Mouse (Mus musculus) midbrain, embryonic 13.5 days (tissue): ENCODE data around the gene Mcoln2. TPM values are rescaled to one million over a fixed set of nuclear protein-coding genes. Genes with fewer than 3 reads are reported as not detected.
A peak's percentile ranks its signal among the peaks of the same experiment; 100 is the strongest.

ENCODE experiments used
- ATAC-seq: fragments of 200-750 bp; cut with Nextera tagmentation; 2 replicates; pipeline ENCODE4 v1.8.0; 2017; ENCODE audit warnings: mild to moderate bottlenecking, moderate TSS enrichment, moderate library complexity
- H3K27ac ChIP-seq: fragments of 300-500 bp; sonication (generic); 2 replicates; pipeline ENCODE4 v1.5.1; 2015; ENCODE audit warnings: inconsistent platforms, mild to moderate bottlenecking, moderate library complexity
- H3K27me3 ChIP-seq: fragments of 300-500 bp; sonication (generic); 2 replicates; pipeline ENCODE4 v1.6.1; 2015; ENCODE audit warnings: mild to moderate bottlenecking, inconsistent platforms
- H3K36me3 ChIP-seq: fragments of 300-500 bp; sonication (generic); 2 replicates; pipeline ENCODE4 v1.6.1; 2015; ENCODE audit warnings: mild to moderate bottlenecking, inconsistent platforms
- H3K4me1 ChIP-seq: fragments of 300-500 bp; sonication (generic); replicated peaks from 2 replicates; pipeline ENCODE4 v1.6.1; 2015; ENCODE audit warnings: inconsistent platforms
- H3K4me2 ChIP-seq: fragments of 300-500 bp; sonication (generic); replicated peaks from 2 replicates; pipeline ENCODE4 v1.6.1; 2015; ENCODE audit warnings: moderate library complexity, mild to moderate bottlenecking, inconsistent platforms
- H3K4me3 ChIP-seq: fragments of 300-500 bp; sonication (generic); replicated peaks from 2 replicates; pipeline ENCODE4 v1.5.1; 2015; ENCODE audit warnings: mild to moderate bottlenecking, inconsistent platforms
- H3K9ac ChIP-seq: fragments of 300-500 bp; sonication (generic); replicated peaks from 2 replicates; pipeline ENCODE4 v1.6.1; 2015; ENCODE audit warnings: mild to moderate bottlenecking, inconsistent platforms
- H3K9me3 ChIP-seq: fragments of 300-500 bp; sonication (generic); 2 replicates; pipeline ENCODE4 v1.6.1; 2016; ENCODE audit warnings: mild to moderate bottlenecking, inconsistent platforms
- WGBS: fragments of 180-500 bp; shearing (Covaris S2); methylation state at CpG from one replicate; pipeline ENCODE4 v1.1.7; 2015; 5-methylcytosine and 5-hydroxymethylcytosine counted together
- polyA plus RNA-seq: library from polyadenylated mRNA; unstranded; fragments of >200 nt; fragmentation: Nextera tagmentation; extraction: Ambion mirVana; gene quantifications from 2 replicates; pipeline ENCODE4 v1.2.1, GENCODE M21; 2015

The Mcoln2 gene
- polyA plus RNA-seq, 1 experiment from 2014 or later, result 0.35 TPM

DNA sequence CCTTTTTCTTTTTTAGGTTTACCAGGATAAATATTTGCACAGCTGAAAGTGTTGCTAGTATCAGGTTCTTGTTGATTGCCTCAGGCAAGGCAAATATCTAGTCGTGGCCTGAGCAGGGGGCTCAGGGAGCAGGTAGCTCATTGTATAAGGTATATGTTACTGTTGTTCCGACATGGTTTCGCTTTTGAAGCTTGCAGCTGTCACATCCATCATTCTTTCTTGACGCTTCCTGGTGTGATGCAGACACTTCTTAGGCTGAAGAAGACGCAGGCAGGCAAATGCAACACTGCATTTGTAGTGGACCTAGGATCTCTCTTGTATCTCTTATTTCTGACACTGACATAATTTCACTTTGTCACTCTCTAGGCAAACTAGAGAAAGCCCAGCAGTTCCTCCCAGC lies 63.7 kb downstream of the Mcoln2 start:
- Histone ChIP-seq H3K4me2 (no peak overlapping the region), H3K9me3 (no peaks in the 10 kb centered on the region), H3K9ac (no peak overlapping the region), H3K27me3 (no peaks in the 10 kb centered on the region), H3K4me1 (no peaks in the 10 kb centered on the region), H3K4me3 (no peak overlapping the region), H3K36me3 (no peaks in the 10 kb centered on the region), H3K27ac (no peak overlapping the region)
- 84% methylated on average over 5 of the region's 5 CpGs for WGBS
- ATAC-seq, result no peak

DNA sequence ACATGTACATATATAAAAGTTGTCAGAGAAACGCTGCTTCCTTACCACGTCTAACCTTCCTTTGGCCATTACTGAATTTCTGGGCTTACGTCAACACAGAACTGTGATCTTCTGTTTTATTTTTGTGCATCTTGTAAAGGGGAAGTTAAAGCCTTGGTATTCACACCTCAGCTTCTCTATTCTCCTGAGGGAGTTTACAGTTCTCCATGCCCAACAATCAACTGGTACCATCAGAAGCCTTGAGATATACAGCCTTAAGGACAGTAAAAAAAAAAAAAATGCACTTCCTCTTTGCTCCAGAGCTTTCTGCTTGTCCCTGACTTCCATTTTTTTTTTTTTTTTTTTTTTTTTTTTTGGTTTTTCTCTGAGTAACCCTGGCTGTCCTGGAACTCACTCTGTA lies 66.9 kb downstream of the Mcoln2 start:
- Histone ChIP-seq H3K4me3 (no peak overlapping the region), H3K36me3 (no peaks in the 10 kb centered on the region), H3K9ac (no peak overlapping the region), H3K27ac (no peak overlapping the region), H3K4me2 (no peak overlapping the region), H3K27me3 (peaks cover 26% of the 10 kb centered on the region), H3K9me3 (no peaks in the 10 kb centered on the region), H3K4me1 (peaks cover 11% of the 10 kb centered on the region)
- 94% methylated on average over 3 of the region's 3 CpGs for WGBS
- ATAC-seq, result no peak

DNA sequence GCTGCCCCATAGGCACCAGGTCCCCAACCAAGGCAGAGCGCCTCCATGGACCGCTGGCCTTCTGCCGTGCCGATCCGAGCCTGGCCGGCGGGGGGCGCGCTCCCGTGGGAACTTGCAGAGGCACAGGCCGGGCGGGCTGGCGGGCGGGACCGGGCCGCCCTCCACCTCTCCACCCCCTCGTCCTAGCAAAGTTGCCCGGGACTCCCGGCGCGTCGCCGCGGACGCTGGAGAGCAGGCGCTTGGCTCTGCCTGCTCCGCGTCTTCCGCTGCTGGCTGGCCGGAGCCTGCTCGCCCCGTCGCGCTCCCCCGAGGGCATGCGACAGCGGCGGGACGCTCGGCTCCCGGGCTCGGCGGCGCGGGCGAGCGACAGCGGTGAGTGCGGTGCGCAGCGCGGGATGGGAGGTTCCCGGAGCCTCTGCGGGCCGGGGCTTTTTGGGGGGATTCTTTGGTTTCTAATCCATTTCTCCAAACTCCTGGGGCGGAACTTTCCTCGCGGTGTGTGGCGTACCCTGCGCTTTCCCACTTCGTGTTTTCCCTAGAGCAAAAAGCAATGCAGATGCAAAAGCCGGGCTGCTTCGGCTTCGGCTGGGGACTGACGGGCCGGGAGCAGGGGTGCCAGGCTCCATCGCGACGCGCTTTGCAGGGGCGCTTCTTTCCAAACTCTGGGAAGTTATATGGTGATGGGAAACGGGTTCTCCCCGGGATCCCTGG lies 71.3 kb downstream of the Mcoln2 start, which contains the start of gene Lpar3:
Lpar3 (plus strand) TSS at position 188 of the 711 bp plus-strand sequence.
- peak within 1 kb of the TSS; percentile 48 for H3K4me3 ChIP-seq
- H3K9me3 ChIP-seq, result no peaks in the 10 kb centered on the region
- peaks cover 11% of the 10 kb centered on the region for H3K4me1 ChIP-seq
- H3K9ac ChIP-seq, result peak within 1 kb of the TSS; percentile 55
- no peak within 1 kb of the TSS for H3K27ac ChIP-seq
- ATAC-seq, result peak; percentile 89
- no peaks in the 10 kb centered on the region for H3K36me3 ChIP-seq
- H3K4me2 ChIP-seq, result peak within 1 kb of the TSS; percentile 83
- WGBS, result under 1% methylated on average over 72 of the region's 73 CpGs
- H3K27me3 ChIP-seq, result peaks cover 55% of the 10 kb centered on the region

DNA sequence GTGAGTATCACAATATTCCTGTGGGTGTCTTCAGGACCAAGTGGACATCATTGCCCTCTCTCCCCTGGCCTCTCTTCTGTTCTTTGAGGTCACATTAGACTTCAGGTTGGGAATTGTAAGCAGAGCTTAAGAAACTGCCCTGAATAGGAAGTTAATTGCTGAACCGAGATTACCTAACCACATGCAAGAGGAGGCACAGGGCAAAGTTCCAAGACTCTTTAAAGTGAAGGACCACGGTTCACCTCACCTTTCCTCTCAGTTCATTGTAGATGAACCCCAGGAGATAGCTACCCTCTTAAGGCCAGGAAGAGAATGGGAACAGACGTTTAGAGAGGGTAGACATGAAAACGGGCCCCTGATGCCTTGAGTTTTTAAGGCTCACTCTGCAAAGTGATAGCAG lies 74.6 kb downstream of the Mcoln2 start:
- H3K4me1 ChIP-seq, result peaks cover 17% of the 10 kb centered on the region
- H3K36me3 ChIP-seq, result no peaks in the 10 kb centered on the region
- peaks cover 52% of the 10 kb centered on the region for H3K27me3 ChIP-seq
- H3K4me2 ChIP-seq, result no peak overlapping the region
- H3K27ac ChIP-seq, result no peak overlapping the region
- no peak overlapping the region for H3K9ac ChIP-seq
- H3K4me3 ChIP-seq, result no peak overlapping the region
- WGBS, result 74% methylated on average over 4 of the region's 4 CpGs
- H3K9me3 ChIP-seq, result no peaks in the 10 kb centered on the region
- ATAC-seq, result no peak

DNA sequence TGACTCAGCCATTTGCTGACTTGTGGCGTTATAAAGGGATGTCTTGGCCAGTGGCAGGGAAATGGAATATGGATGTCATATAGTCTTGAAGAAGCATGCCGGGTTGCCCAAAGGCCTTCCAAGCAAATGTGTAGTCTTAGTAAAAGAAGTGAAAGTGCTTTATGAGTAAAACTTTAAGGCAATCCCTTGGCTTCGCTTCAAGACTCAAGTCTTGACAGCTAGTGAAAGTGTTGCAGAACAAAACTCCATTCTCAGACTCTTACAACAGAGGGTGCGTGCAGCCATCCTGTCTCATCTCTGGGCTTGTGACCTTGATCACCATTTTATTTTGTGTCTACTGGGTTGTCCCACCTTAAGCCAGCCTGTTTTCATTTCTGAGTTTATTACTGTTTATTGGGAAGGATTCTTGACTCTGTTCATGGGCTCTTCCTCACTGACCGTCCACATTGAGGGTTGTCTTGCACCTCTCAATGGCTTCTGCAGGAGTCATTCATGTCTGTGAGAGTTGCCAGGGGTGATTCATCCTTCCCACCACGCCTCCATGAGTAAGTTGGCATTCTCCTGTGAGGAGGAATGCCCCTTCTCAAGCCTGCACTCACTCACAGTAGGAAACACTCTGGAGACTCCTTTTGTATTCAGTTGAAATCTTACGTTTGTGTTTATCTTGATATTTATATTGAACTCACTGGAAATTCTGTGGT lies 75.6 kb downstream of the Mcoln2 start:
- ATAC-seq, result no peak
- peaks cover 51% of the 10 kb centered on the region for H3K27me3 ChIP-seq
- H3K4me3 ChIP-seq, result no peak overlapping the region
- no peak overlapping the region for H3K27ac ChIP-seq
- no peaks in the 10 kb centered on the region for H3K9me3 ChIP-seq
- 84% methylated on average over 7 of the region's 7 CpGs for WGBS
- peaks cover 17% of the 10 kb centered on the region for H3K4me1 ChIP-seq
- no peak overlapping the region for H3K4me2 ChIP-seq
- no peak overlapping the region for H3K9ac ChIP-seq
- no peaks in the 10 kb centered on the region for H3K36me3 ChIP-seq

DNA sequence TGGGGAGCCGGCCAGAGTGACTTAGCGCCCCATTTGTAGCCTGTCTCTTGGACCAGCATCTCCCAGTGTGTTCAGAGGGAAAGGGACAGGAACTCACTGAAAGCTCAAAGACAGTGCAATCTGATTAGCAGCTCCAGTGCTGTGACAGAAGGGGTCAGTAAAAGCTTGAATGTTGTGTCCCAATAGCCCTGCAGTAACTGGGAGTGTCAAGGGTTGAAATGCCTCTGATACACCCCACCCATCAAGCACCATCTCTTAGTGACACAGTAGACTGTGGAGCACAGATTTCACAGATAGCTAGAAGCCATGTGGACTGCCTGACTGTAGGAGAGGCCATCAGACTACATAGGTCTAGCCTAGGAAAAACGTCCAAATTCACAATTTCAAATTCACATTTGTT lies 77.8 kb downstream of the Mcoln2 start:
- no peak for ATAC-seq
- H3K4me2 ChIP-seq, result no peak overlapping the region
- 73% methylated on average over 3 of the region's 3 CpGs for WGBS
- no peak overlapping the region for H3K4me3 ChIP-seq
- no peak overlapping the region for H3K9ac ChIP-seq
- no peak overlapping the region for H3K27ac ChIP-seq
- H3K9me3 ChIP-seq, result no peaks in the 10 kb centered on the region
- H3K36me3 ChIP-seq, result no peaks in the 10 kb centered on the region
- H3K27me3 ChIP-seq, result peaks cover 29% of the 10 kb centered on the region
- peaks cover 5% of the 10 kb centered on the region; the same call in 1 of the 2 replicates for H3K4me1 ChIP-seq

DNA sequence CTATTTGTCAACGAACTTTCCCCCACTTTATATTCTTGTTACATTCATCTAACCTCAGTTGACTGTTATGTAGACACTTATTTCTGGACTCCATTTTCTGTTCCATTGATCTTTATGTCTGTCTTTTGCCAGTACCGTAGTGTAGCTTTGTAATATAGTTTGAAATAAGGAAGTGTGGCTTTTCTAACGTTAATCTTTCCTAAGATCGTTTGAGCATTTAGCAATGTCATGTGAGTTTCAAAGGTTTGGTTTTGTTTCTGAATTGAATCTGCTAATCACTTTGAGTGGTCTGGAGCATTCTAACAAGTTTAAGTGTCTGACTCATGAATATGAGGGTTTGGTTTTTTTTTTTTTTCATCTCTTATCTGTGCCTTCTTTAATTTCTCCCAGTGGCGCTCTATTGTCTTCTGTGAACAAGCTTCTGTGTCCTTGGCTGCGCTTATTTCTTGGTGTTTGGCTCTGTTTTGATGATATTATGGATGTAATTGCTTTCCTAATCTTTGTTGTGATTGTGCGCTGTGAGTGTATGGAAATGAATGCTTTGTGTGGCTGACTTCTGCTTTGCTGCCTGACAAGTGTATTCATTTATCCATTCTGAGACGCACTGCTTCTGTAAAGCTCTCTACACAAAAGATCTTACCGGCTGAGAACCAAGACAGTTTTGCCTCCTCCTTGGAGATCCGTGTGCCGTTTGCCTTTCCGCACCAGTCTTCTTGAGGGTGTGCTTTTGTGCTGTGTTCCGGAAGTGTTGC lies 79.1 kb downstream of the Mcoln2 start:
- H3K9me3 ChIP-seq, result no peaks in the 10 kb centered on the region
- peaks cover 16% of the 10 kb centered on the region; the same call in 1 of the 2 replicates for H3K27me3 ChIP-seq
- H3K27ac ChIP-seq, result no peak overlapping the region
- peaks cover 5% of the 10 kb centered on the region; the same call in 1 of the 2 replicates for H3K4me1 ChIP-seq
- H3K9ac ChIP-seq, result no peak overlapping the region
- no peak overlapping the region for H3K4me3 ChIP-seq
- WGBS, result 45% methylated on average over 13 of the region's 13 CpGs
- ATAC-seq, result no peak
- H3K36me3 ChIP-seq, result no peaks in the 10 kb centered on the region
- no peak overlapping the region for H3K4me2 ChIP-seq

DNA sequence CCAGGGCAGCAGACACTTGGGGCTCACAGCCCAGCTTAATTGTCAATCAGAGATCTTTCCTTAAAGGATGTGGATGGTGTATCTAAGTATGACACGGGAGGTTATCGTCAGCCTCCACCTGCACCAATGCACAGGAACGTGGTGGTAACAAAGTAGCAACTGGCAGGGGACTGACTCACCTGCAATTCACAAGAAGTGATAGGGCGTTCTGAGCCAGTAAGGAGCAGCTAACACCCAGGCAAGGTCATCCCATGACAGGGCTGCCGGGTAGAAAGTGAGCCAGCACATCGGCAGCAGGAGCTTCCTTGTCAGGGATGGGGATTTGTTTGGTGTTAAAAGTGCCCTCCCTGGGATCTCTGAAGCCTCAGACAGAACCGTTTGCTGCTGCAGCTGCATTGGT lies 83.1 kb downstream of the Mcoln2 start:
- Histone ChIP-seq H3K4me3 (no peak overlapping the region), H3K4me1 (peaks cover 5% of the 10 kb centered on the region; the same call in 1 of the 2 replicates), H3K9ac (no peak overlapping the region), H3K9me3 (no peaks in the 10 kb centered on the region), H3K27ac (no peak overlapping the region), H3K27me3 (peaks cover 8% of the 10 kb centered on the region; the same call in 1 of the 2 replicates), H3K4me2 (no peak overlapping the region), H3K36me3 (no peaks in the 10 kb centered on the region)
- 77% methylated on average over 7 of the region's 7 CpGs for WGBS
- no peak for ATAC-seq

DNA sequence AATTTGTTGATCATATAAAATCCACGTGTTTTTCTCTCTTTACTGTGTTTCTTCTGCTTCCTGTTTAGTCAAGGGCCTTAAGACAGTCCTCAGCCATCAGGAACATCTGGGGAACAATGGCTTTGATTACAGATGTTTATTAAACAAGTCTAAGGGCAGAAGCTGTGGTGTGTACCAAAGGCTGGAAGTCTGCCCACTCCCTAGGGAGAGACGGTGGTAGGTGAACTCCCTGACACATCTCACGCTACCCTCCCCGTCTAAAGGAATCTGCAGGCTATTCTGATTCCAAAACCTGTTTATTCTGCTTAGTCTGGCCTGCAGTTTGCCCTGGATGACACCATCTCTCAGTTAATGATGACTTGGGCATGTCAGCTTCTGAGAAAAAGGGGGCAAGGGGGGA lies 84.1 kb downstream of the Mcoln2 start:
- Histone ChIP-seq H3K36me3 (no peaks in the 10 kb centered on the region), H3K9me3 (no peaks in the 10 kb centered on the region), H3K4me2 (no peak overlapping the region), H3K4me1 (peaks cover 5% of the 10 kb centered on the region; the same call in 1 of the 2 replicates), H3K4me3 (no peak overlapping the region), H3K27ac (no peak overlapping the region), H3K27me3 (peaks cover 8% of the 10 kb centered on the region; the same call in 1 of the 2 replicates), H3K9ac (no peak overlapping the region)
- 73% methylated on average over 4 of the region's 4 CpGs for whole genome bisulfite sequencing
- ATAC-seq, result no peak

DNA sequence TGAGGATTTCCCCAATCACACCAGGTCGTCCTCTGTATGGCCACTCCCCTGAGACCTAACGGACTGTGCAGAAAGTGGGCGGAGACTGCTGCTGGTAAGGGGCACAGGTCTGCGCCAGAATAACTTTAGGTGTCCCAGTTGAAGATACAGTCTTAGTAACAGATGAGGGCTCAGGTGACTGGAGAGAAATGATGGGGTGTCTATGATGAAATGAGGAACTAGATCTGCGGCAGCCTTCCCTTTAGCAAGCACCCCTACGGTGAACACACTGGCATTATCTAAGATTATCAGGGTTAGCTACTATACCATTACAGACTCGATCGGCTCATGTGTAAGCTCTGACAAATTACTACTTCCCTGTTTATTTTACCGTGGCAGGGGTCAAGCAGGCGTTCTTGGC lies 84.9 kb downstream of the Mcoln2 start:
- ATAC-seq, result no peak
- H3K4me3 ChIP-seq, result no peak overlapping the region
- WGBS, result 79% methylated on average over 10 of the region's 10 CpGs

DNA sequence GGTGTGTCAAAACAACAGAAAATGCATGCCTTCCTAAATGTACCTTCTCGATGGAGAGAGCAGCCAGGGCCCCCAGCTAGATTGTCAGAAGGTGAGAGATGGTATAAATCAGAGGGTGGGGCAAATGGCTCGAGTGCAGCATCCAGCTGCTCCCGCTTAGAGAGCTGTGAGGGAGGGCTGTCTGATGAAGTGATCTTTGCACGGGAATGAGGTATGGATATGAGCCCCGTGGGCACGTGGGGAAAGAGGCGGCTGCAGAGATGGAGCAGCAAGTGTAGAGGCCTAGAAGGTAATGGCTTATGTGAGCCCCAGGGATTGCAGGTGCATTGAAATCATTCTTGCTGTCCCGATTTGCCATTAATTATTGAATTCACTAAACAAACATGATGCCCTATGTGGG lies 86.6 kb downstream of the Mcoln2 start:
- no peak overlapping the region for H3K9ac ChIP-seq
- H3K4me2 ChIP-seq, result no peak overlapping the region
- H3K9me3 ChIP-seq, result no peaks in the 10 kb centered on the region
- no peaks in the 10 kb centered on the region for H3K4me1 ChIP-seq
- no peak overlapping the region for H3K27ac ChIP-seq
- no peak for ATAC-seq
- no peak overlapping the region for H3K4me3 ChIP-seq
- WGBS, result 62% methylated on average over 8 of the region's 8 CpGs
- H3K27me3 ChIP-seq, result no peaks in the 10 kb centered on the region
- H3K36me3 ChIP-seq, result no peaks in the 10 kb centered on the region

More for the DNA sequence above, 84.9 kb downstream of the Mcoln2 start:
- Histone ChIP-seq H3K4me2 (no peak overlapping the region), H3K27ac (no peak overlapping the region), H3K27me3 (peaks cover 7% of the 10 kb centered on the region; the same call in 1 of the 2 replicates), H3K9ac (no peak overlapping the region), H3K36me3 (no peaks in the 10 kb centered on the region), H3K4me1 (no peaks in the 10 kb centered on the region), H3K9me3 (no peaks in the 10 kb centered on the region)

DNA sequence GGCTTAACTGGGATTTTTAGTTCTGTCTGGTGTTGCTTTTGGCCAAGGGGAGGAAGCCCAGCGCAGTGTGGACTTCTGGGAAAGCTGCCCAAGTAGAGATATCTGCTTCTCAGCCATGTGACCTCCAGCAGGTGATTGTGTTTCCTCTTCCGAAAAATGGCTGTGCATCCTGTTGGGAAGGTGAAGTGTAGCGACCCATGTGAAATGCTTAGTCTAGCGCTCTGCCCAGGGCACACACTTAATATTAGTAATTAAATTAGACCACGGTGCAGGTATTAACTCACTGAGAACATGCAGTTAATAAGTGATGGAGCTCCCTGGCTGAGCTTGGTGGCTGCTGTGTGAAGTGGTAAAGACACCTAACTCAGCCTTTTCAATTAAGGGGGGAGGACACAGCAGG lies 88.0 kb downstream of the Mcoln2 start:
- H3K4me1 ChIP-seq, result no peaks in the 10 kb centered on the region
- no peak overlapping the region for H3K4me3 ChIP-seq
- ATAC-seq, result no peak
- no peak overlapping the region for H3K27ac ChIP-seq
- no peaks in the 10 kb centered on the region for H3K27me3 ChIP-seq
- no peaks in the 10 kb centered on the region for H3K36me3 ChIP-seq
- WGBS, result 76% methylated on average over 5 of the region's 5 CpGs
- no peak overlapping the region for H3K9ac ChIP-seq
- H3K9me3 ChIP-seq, result no peaks in the 10 kb centered on the region
- no peak overlapping the region for H3K4me2 ChIP-seq
